25 mouse cellular contexts compared by ENCODE assay signal in the genomic region with DNA sequence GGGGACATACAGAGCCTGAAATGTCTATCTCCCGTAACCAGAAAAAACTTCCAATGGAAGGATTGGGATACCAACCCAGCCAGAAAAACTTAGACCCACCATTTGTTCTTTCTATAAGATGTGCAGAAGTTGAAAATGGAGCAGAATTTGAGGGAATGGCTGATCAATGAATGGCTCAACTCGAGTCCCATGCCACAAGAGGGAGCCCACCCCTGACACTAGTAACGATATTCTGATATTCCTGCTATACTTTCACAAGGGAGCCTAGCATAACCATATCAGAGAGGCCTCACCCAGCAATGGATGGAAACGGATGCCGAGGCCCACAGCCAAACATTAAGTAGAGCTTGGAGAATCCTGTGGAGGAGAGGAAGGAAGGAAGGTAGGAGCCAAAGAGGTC.
DNase-seq lines count a peak whose midpoint lies in the region; ATAC-seq and TF ChIP-seq lines count a peak whose summit lies in the region.
"Had no signal": no experiment of that assay in that cellular context is flagged by ENCODE, and none has a peak within 500 bp of the region (broad histone marks: within the 10 kb centered on the region; RNA-seq: fewer than 3 reads in every experiment).

No protein-coding gene starts in this region.

- peak; percentile 19 to 21 for DNase-seq in cerebellum, postnatal 14 days
- no peak for DNase-seq in cerebellum, adult 9-11 months
- peak; percentile 17 for DNase-seq in layer of hippocampus, adult 11-12 months (ENCODE audit: low spot score)
- no peak for DNase-seq in layer of hippocampus, adult 9-10 months (ENCODE audit: low spot score)
- peak; percentile 30 for DNase-seq in brain, embryonic 14.5 days (ENCODE audit: low read depth)
- no peak for DNase-seq in stomach, postnatal 0 days (ENCODE audit: low spot score)
- DNase-seq in adrenal gland, postnatal 36 days, result no peak
- DNase-seq: cerebellum, adult 2 months; gastrocnemius, postnatal 25 days; heart, adult 2 months; heart, postnatal 36 days; kidney, adult 9 months; kidney, postnatal 36 days; lung, postnatal 4 days; right cerebral cortex, adult 18-20 months; thymus, adult 18-20 months; thymus, postnatal 36 days had no signal

- H3K27me3 ChIP-seq in stomach, postnatal 0 days (ENCODE audit: control insufficient read depth, insufficient read depth, low read length), result no peaks in the 10 kb centered on the region
- H3K27me3 ChIP-seq: hindbrain, embryonic 13.5 days; lung, embryonic 15.5 days; midbrain, embryonic 15.5 days; neural tube, embryonic 13.5 days; stomach, embryonic 15.5 days had no signal

- no peaks in the 10 kb centered on the region for H3K9me3 ChIP-seq in stomach, postnatal 0 days (ENCODE audit: control insufficient read depth, low read length)
- H3K9me3 ChIP-seq: forebrain, embryonic 10.5 days; hindbrain, embryonic 13.5 days; lung, embryonic 15.5 days; midbrain, embryonic 15.5 days; neural tube, embryonic 13.5 days; stomach, embryonic 15.5 days had no signal

- TF ChIP-seq POLR2A in brain, embryonic 14.5 days (IDR thresholded peaks at IDR 0.05; ENCODE audit: borderline replicate concordance, extremely low read depth, insufficient read depth, insufficient read length, poor library complexity, severe bottlenecking), result no peak

- no peak for TF ChIP-seq EP300 in stomach, postnatal 0 days (optimal IDR thresholded peaks at IDR 0.05)

- no peaks in the 10 kb centered on the region for H3K4me1 ChIP-seq in stomach, postnatal 0 days (replicated peaks; ENCODE audit: control insufficient read depth, insufficient read depth)
- H3K4me1 ChIP-seq: lung, embryonic 15.5 days; midbrain, embryonic 15.5 days; stomach, embryonic 15.5 days had no signal

- no peak overlapping the region for H3K27ac ChIP-seq in stomach, postnatal 0 days (replicated peaks)
- H3K27ac ChIP-seq: forebrain, embryonic 10.5 days; heart, adult 2 months; hindbrain, embryonic 13.5 days; liver, embryonic 14.5 days; lung, embryonic 15.5 days; midbrain, embryonic 15.5 days; neural tube, embryonic 13.5 days; stomach, embryonic 15.5 days had no signal

- no peak overlapping the region for H3K9ac ChIP-seq in stomach, postnatal 0 days (ENCODE audit: low read length)
- H3K9ac ChIP-seq: hindbrain, embryonic 13.5 days; liver, embryonic 14.5 days; lung, embryonic 15.5 days; midbrain, embryonic 15.5 days; neural tube, embryonic 13.5 days; stomach, embryonic 15.5 days had no signal

- no peak overlapping the region for H3K4me2 ChIP-seq in stomach, postnatal 0 days (replicated peaks; ENCODE audit: low read depth)
- H3K4me2 ChIP-seq: hindbrain, embryonic 13.5 days; lung, embryonic 15.5 days; midbrain, embryonic 15.5 days; neural tube, embryonic 13.5 days; stomach, embryonic 15.5 days had no signal

- H3K4me3 ChIP-seq in stomach, postnatal 0 days (ENCODE audit: low read depth, low read length), result no peak overlapping the region
- H3K4me3 ChIP-seq: forebrain, embryonic 10.5 days; heart, adult 2 months; hindbrain, embryonic 13.5 days; lung, embryonic 15.5 days; midbrain, embryonic 15.5 days; myocyte; neural tube, embryonic 13.5 days; stomach, embryonic 15.5 days had no signal

- H3K36me3 ChIP-seq in stomach, postnatal 0 days (ENCODE audit: control insufficient read depth, insufficient read depth, low read length), result no peaks in the 10 kb centered on the region
- H3K36me3 ChIP-seq: forebrain, embryonic 10.5 days; hindbrain, embryonic 13.5 days; lung, embryonic 15.5 days; midbrain, embryonic 15.5 days; neural tube, embryonic 13.5 days; stomach, embryonic 15.5 days had no signal

- ATAC-seq in stomach, postnatal 0 days (ENCODE audit: low FRiP score, low TSS enrichment), result no peak
- ATAC-seq: midbrain, embryonic 15.5 days had no signal

- WGBS in stomach, postnatal 0 days, result 73% methylated on average over 5 of the region's 5 CpGs

- TF ChIP-seq CTCF in brain, embryonic 14.5 days (IDR thresholded peaks at IDR 0.05; ENCODE audit: borderline replicate concordance, extremely low read depth, insufficient read depth, insufficient read length), result no peak
- TF ChIP-seq CTCF in stomach, postnatal 0 days (IDR thresholded peaks at IDR 0.05; ENCODE audit: low read depth), result peak; percentile 35; the same call in 1 of the 2 replicates

Comparison
In these comparisons a context has a peak if more than half of its experiments do, and no peak if none do; other contexts are left out.
1. DNase-seq: peak in cerebellum, postnatal 14 days (2 of 2), layer of hippocampus, adult 11-12 months (single experiment) and brain, embryonic 14.5 days (single experiment); none in cerebellum, adult 9-11 months (single experiment), layer of hippocampus, adult 9-10 months (single experiment), stomach, postnatal 0 days (single experiment) and adrenal gland, postnatal 36 days (0 of 2).